Mouse (Mus musculus) right cerebral cortex, adult 18-20 months (tissue): ENCODE results near the gene Amn1.
"Not testable (repeated sequence)": the region's sequence is repeated elsewhere in the genome, so short reads cannot be mapped to it uniquely, and the experiment has no call there.

Experiments used
- DNase-seq: peaks from one replicate; pipeline ENCODE4 v3.0.0; 2022; ENCODE audit warnings: mixed read lengths

Gene Amn1

DNA sequence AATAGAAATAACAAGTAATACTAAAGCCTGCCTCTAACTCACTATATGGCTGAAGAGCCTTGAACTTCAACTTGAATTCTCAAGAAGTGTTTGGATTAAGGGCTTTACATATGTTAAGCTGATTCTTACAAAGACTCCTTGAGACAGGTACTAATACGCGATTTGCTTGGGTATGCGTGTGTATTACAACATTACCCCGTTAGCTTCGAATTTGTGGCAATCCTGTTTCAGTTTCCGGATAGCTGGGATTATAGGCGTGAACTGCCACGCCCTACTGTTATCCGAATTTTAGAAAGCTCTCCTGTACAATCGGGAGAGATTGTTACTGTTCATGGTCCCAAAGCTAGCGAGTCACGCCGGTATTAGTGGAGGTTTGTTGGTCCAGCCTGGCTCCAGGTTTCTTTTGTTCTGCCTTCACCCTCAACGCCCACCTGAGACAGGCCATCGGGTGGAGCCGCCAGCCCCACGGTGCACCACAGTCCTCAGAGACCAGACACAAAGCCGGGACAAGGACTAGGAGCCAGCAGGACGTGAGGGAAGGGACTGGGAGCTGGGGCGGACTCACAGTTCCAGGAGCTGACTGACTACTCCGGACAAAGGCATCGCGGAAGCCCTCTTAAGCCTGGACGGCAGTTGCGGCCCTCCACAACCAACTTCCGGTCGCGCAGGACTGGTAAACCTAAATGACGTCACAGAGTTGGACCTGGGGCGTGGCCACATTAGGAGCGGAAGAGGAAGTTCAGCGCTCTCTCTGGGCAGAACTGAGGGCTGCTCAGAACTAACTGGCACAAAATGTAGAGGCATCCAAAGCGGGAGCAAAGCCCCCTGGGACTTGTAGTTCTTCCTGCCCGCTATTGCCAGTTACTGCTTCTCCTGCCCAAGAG lies at the start of gene Amn1:
TSS of gene Amn1 (minus strand) at position 672 of the 884 bp plus-strand sequence.
- DNase-seq: peak; percentile 97

DNA sequence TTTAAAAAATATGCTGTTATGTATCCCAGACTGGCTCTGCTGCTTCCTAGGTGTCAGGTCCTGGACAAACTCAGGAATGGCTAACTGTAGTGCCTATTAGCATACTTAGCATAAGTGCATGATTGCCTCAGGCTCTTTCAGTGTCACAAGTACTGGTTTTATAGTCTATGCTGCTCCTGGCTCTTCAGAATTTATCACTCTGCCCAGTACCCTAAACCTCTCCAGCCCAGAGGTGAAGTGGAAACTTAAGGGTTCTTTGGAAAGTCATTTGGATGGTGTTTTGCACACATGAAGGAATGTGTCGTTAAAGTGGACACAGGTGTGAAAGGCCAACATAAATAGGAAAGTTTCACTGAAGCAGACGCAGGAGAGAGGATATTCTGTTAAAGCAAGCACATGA lies 48.3 kb upstream of the Amn1 start:
- DNase-seq: no peak

DNA sequence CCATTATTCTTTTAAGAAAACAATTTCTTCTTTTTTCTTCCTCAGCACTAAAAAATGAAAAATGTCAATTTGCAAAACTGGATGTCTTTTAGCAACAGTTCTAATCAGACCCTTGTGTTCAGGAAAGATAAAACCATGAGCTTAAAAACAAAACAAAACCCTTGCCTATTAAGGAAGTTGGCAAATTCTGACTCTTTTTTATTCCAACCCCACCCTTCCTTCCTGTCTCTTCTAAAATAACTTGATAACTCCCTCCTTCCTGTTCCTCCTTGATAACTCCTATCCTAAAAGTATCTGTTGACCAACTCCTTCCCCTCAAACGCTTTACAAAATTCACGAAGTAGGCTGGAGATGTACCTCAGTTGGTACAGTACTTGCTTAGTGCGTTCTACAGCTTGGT lies 45.4 kb upstream of the Amn1 start:
- DNase-seq: no peak

DNA sequence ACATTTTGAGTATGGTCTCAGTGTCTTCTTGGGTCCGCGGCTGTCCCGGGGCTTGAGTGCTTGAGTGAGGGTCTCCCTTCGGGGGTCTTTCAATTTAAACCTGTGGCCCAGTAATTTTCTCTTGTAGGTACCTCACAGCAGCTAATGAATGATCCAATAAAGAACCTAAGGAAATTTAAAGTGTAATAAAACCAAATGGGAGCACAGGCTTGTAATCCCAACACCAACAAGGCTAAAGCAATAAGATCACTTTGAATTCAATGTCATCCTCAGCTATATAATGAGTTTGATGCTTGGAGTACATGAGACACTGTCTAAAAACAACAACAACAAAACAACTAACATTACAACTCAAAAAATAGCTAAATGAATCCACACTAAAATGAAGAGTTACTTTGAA lies 36.2 kb upstream of the Amn1 start:
- DNase-seq: no peak

DNA sequence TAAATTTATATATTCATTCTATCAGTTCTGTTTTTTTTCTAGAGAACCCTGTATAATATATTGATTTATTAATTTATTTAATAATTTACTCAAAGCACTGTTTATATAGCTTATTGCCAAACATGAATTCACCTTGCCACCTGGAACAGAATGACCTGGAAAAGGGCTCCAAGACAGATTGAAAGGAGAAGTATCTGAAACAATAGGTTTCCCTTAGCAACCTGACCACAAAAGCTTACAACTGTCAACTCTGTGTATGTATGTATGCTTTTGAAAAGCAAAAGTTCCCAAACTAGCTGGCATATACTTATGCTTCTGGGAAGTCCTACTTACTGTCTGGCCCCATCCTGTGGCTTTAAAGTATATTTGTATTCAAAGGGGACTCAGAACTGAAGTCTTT lies 32.8 kb upstream of the Amn1 start:
- DNase-seq: no peak

DNA sequence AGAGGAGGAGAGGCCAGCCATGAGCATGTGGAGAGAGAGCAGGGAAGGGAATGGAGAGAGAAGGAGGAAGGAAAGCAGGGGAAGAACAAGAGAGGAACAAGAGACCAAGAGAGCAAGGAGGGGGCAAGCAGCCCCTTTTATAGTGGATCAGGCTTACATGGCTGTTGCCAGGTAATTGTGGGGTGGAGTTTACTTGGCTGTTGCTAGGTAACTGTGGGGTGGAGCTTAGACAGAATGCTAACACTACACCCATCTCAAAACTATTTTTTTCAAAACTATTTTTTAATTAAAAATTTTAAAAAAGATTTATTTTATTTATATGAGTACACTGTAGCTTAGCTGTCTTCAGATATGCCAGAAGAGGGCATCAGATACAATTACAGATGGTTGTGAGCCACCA lies 10.1 kb upstream of the Amn1 start:
- no peak for DNase-seq

DNA sequence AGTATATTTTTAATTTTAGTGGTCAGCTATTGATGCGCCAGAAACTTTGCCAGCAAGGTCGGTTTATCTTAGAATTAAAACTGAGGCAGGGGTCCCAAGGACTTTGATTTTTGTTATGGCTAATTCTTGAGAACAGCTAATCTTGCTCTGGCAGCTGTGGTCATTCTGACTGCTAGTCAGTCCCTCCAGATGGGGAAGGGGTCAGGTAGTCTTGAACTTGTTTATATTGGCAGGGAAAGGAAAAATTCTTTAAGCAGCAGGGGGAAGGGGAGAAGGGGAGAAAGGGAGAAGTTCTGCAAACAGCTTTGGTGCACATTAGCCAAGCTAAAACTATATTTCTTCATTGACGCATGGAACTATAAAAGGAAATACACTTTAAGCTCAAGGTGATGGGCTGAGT lies 8.6 kb upstream of the Amn1 start:
- DNase-seq: no peak

DNA sequence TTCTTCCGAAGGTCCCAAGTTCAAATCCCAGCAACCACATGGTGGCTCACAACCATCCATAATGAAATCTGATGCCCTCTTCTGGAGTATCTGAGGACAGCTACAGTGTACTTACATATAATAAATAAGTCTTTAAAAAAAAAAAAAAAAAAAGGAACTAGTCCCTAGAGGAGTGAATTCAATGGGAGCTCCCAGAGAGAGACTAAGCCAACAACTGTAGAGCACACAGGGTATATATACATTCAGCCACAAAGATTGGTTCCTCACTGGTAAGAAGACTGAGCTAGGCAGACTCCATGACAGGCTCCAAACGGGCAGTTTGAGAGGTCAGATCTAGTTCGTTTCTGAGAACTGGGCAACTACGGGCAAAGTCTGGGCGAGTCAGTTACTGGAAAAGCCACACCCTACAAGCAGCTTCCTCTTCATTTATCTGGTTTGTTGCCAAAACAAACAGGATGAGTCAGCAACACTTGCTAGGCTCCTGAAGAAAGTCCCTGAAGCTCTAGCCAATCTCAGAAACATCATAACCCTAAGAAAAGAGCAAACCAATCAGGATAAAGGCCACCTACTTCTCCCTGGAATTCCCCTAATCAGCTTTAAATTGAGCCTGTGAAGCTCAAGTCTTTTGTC lies 4.9 kb upstream of the Amn1 start:
- DNase-seq: no peak

DNA sequence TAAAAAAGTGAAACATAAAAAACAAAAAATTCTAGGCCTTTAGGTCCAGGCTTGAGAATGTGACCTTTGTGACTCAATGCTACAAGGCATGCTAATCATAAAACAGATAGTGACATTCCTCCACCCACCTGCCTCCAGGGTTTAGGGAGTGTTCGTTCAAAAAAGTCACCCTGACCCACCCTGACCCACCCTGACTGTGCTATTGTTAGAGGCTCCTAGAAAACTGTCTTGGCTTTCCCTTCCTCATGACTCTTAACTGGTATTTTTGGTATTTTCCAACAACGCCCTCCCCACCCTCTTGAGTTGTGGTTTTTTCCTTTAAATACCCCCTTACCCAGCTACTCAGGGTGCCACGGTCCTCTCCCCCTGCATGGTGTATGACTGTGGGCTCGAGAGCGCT lies 3.4 kb upstream of the Amn1 start:
- DNase-seq: not testable (repeated sequence)

DNA sequence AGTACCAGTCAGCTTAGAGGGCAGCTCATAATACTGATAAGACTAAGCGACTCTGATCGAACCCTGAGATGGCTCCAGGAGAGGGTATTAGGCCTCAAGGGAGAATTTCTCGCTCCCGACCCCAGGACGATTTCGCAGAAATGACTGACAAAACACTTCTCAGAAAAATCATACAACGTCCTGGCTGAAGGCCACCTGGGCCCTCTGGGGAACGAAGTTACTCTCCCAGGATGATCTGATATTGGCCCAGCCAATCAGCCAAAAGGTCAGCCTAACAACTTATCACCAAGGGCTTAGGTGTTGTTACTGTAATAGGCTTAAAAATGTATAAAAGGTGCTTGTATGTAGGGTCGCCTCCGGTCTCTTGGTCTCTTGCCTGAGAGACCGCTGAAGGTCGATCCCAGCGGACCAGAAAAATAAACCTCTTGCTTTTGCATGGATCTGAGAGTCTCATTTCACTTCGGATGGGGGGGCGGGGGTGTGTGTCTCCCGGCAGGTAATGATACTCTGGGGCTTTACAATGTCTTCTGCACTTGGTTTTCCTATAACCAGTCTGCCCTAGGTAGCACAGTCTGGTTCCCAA lies 919 bp upstream of the Amn1 start:
- DNase-seq: no peak

DNA sequence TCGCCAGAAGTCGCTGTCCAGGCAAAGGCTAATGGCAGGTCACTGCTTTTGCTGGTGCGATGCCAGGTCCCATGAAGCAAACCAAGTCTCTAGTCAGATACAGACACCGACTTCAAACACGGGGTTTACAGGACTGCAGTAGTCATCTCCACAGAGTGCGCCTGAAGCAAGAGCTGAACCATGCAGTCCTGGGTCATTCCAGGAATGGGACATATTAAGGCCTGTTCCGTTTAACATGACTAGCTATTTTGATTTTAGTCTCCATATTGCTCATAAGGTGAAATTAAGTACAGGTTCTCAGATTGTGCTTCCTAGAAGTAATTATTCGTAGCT lies 379 bp upstream of the Amn1 start:
- no peak for DNase-seq

DNA sequence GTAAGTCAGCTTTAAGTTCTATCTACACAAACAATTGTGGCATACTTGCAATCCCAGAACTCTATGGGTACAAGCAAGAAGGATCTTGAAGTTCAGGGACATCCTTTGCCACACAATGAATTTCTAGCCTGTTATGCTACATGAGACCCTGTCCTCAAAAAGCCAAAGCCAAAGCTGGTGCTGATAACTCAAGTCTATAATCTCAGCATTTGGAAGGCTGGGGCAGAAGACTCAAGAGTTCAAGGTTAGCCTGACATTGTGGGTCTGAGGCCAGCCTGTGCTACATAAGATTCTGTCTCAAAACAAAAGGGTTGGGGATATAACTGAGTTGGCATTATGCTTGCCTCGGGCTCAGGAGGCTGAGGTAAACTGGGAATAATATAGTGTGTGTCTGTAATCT lies 1.1 kb downstream of the Amn1 start:
- no peak for DNase-seq

DNA sequence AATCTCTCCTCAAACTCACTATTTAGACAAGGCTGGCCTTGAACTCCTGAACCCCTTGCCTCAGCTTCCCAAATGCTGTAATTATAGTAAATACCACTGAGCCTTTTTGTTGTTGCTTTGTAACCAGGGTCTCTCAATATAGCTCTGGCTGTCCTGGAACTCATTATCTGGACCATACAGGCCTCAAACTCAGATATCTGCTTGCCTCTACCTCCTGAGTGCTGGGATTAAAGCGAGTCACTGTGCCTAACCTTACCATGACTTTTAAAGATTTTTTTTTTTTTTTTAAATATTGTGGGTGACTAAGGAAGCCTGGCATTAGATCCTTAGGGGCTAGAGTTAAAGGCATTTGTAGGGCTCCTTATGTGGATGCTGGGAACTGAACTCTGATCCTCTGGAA lies 4.5 kb downstream of the Amn1 start:
- DNase-seq: no peak

DNA sequence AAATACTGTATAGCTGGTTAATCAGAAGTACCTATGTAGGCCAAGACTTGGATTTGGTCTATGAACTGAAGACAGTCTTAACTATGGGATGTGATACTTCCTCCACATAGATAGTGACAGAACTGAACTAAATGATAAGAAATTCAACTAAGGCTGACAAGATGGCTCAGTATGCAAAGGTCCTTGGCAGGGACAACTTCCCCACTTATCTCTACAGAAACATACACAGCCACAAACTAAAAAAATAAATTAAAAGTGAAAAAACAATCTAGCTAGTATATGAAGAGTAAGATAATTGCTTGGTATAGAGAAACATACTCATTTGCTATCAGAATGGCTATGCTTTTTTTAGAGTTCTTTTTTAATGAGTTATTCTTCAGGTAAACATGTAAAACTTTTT lies 9.4 kb downstream of the Amn1 start:
- no peak for DNase-seq

DNA sequence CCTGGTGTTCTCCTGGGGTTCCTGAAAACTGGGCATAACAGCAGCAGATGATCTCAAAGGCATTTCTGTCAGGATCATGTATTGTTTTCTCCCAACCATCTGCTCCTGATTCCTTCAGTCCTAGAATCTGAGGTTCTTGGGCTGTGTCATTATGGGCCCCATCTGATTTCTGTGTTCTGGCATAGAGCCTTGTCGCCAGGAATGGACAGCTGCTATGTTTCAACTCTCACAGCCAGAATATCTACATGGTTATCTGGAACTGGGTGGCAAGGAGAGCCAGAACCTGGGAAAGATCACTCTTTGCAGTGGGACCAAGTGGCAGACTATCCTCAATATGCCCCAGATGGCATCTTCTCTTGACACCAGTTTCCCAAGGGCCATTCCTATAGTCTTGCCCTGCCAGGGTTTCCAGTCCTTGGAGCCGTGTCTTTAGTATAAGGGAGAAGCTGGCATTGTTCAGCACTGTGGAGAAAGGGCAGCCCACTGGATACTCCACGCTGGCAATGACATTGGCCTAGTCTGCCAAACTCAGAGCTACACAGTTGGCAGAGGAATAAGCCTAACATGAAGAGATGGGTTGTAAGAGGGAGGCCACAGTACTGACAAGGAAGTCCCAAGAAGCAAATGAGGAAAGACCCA lies 13.5 kb downstream of the Amn1 start:
- DNase-seq: no peak

DNA sequence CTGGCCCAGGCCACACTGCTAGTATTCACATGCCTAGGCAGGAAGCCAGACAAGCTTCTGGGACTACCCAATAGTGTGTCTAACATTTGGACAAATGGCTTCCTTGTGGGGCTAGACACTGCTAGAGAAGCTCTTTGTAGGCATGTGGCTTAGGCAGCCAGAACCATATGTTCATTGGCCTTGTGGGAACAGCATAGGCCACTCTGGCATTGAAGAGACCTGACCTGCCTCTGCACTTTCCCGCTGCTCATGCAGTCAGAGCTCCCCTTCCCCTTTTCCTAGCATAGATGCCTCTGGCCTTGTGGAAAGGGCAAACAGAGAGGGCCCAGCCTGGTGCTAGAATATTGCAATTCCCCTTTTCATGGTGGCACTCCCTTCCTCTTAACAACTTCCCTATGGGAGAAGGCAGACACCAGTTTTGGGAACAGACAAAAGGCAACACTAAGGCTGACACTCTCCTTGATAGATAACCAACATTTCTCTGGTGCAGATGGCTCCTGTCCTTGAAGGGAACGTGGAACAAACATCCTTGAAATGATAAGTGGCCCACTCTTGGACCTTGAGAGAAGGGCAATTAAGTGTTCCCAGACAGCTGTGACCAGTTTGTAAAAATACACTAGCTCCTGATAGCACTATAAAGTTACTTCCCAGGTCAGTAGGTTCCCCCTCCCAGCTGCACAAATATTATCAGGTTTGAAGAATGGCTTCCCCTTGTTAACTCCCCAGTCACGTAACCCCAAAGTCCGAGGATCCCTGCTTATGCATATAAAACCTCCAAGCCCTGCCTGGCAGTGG lies 14.5 kb downstream of the Amn1 start:
- no peak for DNase-seq

DNA sequence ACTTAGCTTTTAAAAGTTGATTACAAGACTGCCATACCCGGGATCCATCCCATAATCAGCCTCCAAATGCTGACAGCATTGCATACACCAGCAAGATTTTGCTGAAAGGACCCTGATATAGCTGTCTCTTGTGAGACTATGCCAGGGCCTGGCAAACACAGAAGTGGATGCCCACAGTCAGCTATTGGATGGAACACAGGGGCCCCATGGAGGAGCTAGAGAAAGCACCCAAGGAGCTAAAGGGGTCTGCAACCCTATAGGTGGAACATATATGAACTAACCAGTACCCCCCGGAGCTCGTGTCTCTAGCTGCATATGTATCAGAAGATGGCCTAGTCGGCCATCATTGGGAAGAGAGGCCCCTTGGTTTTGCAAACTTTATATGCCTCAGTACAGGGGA lies 18.5 kb downstream of the Amn1 start:
- not testable (repeated sequence) for DNase-seq

DNA sequence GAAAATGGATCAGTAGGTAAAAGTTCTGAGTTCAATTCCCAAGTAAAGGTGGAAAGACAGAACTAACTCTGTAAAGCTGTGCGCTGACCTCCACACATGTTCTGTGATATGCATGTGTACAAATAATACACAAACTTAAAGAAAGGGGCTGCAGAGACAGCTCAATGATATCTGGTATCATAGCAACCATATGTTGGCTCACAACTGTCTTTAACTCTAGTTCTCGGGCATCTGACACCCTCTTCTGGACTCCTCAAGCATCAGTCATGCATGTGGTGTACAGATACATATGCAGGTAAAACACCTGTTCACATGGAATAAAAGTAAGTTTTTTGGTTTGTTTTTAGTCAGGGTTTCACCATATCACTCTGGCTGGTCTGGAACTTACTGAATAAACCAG lies 20.1 kb downstream of the Amn1 start:
- no peak for DNase-seq

DNA sequence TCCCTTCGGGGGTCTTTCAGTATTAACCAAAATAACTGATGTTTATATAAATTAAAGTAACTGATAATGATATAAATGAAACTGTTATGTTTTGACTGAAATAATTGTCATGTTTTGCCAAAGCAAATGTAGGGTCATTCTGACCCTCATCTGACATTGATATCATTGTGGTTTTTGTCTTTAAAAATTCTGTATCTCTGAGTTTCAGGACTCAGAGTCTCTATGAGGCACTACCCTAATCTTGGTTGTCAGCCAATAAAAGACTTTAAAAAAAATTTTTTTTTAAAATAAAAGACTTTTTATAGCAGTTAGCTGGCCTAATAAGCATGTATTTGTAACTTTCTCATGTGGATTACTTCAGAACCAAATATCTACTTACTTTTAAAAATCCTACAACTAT lies 20.8 kb downstream of the Amn1 start:
- DNase-seq: no peak

DNA sequence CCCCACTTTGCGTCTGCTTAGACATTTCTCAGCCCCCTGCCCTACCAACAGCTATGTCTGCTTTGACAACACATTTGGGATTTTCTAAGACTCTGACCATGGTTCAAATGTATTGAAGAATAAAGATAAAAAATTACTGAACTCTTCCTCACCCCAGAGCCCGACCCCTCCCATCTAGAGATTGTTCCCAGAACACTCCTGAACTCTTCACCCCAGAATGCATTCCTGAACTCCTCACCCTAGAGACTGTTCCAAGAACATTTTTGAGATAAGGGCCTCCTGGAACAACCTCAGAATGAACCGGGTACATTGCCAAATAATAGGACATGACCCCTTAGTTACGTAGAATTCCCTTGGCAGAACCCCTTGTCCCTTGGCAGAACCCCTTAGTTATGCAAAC lies 21.5 kb downstream of the Amn1 start:
- not testable (repeated sequence) for DNase-seq

DNA sequence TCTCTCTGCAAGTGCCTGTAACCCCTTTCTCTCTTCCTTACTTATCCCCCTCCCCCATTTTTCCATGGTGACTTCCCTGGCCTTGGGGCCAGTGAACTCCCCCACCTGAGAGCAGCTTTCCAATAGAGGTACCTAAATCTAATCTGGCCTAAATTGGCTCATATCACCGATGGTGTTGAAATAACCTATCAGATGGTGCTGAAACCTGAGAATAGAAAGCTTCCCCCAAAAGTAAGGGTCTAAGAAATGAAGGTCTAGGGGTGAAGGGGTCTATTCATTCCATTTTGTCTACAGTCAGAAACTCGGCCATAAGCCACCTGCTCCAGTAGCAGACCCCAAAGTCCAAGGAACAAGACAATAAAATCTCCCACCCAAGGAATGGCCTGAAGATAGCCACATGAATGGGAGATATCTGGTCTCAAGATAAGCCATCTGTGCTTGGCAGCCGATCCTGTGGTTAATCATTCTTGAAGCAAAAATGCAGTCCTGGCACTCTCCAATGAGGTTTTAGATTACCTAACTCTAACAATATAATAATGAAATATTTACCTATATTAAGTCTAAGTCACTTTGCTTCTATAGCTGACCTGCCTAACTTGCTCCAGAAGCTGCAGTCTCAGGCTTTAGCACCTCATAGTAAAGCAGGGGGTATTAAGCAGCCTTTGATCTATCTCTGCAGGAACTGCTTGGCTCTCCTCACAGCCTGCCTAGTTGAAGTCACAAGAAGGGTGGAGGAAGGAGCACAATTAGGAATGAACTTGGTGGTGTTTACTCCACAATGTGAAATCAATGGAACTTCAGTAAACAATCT lies 33.3 kb downstream of the Amn1 start:
- no peak for DNase-seq
